Mouse (Mus musculus) ES-Bruce4 (cell line): ENCODE data around the gene Entpd1. TPM values are rescaled to one million over a fixed set of nuclear protein-coding genes. Genes with fewer than 3 reads are reported as not detected.

Experiments used
- H3K27ac ChIP-seq: 2 replicates; pipeline ENCODE4 v1.5.1; 2012; ENCODE audit warnings: low read length, inconsistent platforms; ENCODE audit not compliant: insufficient read depth
- H3K27me3 ChIP-seq: 2 replicates; pipeline ENCODE4 v1.6.1; 2012; ENCODE audit warnings: mild to moderate bottlenecking, low read length, inconsistent platforms; ENCODE audit not compliant: control insufficient read depth, poor library complexity, insufficient read depth, severe bottlenecking
- H3K36me3 ChIP-seq: 2 replicates; pipeline ENCODE4 v1.6.1; 2012; ENCODE audit warnings: inconsistent platforms, mild to moderate bottlenecking, low read length, moderate library complexity; ENCODE audit not compliant: control insufficient read depth, poor library complexity, insufficient read depth, severe bottlenecking
- H3K4me1 ChIP-seq: one replicate; pipeline ENCODE4 v1.8.1; 2011; ENCODE audit warnings: low read length; ENCODE audit not compliant: control insufficient read depth, insufficient read depth
- H3K4me3 ChIP-seq: 2 replicates; pipeline ENCODE4 v1.5.1; 2011; ENCODE audit warnings: low read depth, mild to moderate bottlenecking, low read length
- H3K9ac ChIP-seq: 2 replicates; pipeline ENCODE4 v1.6.1; 2012; ENCODE audit warnings: low read depth, mild to moderate bottlenecking, inconsistent platforms; ENCODE audit not compliant: poor library complexity, severe bottlenecking
- H3K9me3 ChIP-seq: replicated peaks from 2 replicates; pipeline ENCODE4 v1.6.1; 2012; ENCODE audit warnings: mild to moderate bottlenecking, low read length, inconsistent platforms; ENCODE audit not compliant: control insufficient read depth, poor library complexity, insufficient read depth, severe bottlenecking
- CTCF ChIP-seq: IDR thresholded peaks from one replicate; pipeline ENCODE4 v1.8.1; 2011; ENCODE audit warnings: low read depth, low read length
- EP300 ChIP-seq: IDR thresholded peaks from 2 replicates; pipeline ENCODE4 v1.6.1; 2011; ENCODE audit warnings: low read depth, low read length; ENCODE audit not compliant: insufficient read depth
- POLR2A ChIP-seq: IDR thresholded peaks from one replicate; pipeline ENCODE4 v1.8.1; 2011; ENCODE audit warnings: low read length; ENCODE audit not compliant: insufficient read depth
- polyA plus RNA-seq: library from polyadenylated mRNA; stranded (reverse); fragments of >200 nt; gene quantifications from 2 replicates; pipeline ENCODE4 v1.2.4, GENCODE M21; 2011; ENCODE audit warnings: low read depth; ENCODE audit not compliant: missing spikeins, insufficient read depth, insufficient read length

Entpd1 gene
- polyA plus RNA-seq, 1 experiment: not detected

GRCm38 (mm10) chr19:40632668-40633067 is 20.5 kb downstream of the Entpd1 start:
- H3K4me3 ChIP-seq: no peak overlapping the region

GRCm38 (mm10) chr19:40633144-40633543 is 21.0 kb downstream of the Entpd1 start:
- H3K9ac ChIP-seq: no peak overlapping the region
- no peaks in the 10 kb centered on the region for H3K9me3 ChIP-seq
- no peaks in the 10 kb centered on the region; the same call in 1 of the 2 replicates for H3K27me3 ChIP-seq
- no peak for TF ChIP-seq EP300
- no peak for TF ChIP-seq POLR2A
- no peak for TF ChIP-seq CTCF
- no peaks in the 10 kb centered on the region for H3K4me1 ChIP-seq
- no peaks in the 10 kb centered on the region for H3K36me3 ChIP-seq
- no peak overlapping the region for H3K27ac ChIP-seq
- no peak overlapping the region for H3K4me3 ChIP-seq

More at GRCm38 (mm10) chr19:40632668-40633067, 20.5 kb downstream of the Entpd1 start:
- Histone ChIP-seq H3K9ac (no peak overlapping the region), H3K36me3 (no peaks in the 10 kb centered on the region), H3K27me3 (no peaks in the 10 kb centered on the region; the same call in 1 of the 2 replicates), H3K27ac (no peak overlapping the region), H3K4me1 (no peaks in the 10 kb centered on the region), H3K9me3 (no peaks in the 10 kb centered on the region)
- TF ChIP-seq EP300: no peak

- TF ChIP-seq POLR2A: no peak
- H3K4me3 ChIP-seq: no peak overlapping the region
- H3K27me3 ChIP-seq: no peaks in the 10 kb centered on the region
- H3K36me3 ChIP-seq: no peaks in the 10 kb centered on the region
- no peak overlapping the region for H3K27ac ChIP-seq
- no peaks in the 10 kb centered on the region for H3K9me3 ChIP-seq
- H3K4me1 ChIP-seq: no peaks in the 10 kb centered on the region
- H3K9ac ChIP-seq: no peak overlapping the region
Measured at GRCm38 (mm10) chr19:40637091-40637490, 24.9 kb downstream of the Entpd1 start.

GRCm38 (mm10) chr19:40637601-40638000 is 25.4 kb downstream of the Entpd1 start:
- H3K4me1 ChIP-seq: no peaks in the 10 kb centered on the region
- no peaks in the 10 kb centered on the region for H3K9me3 ChIP-seq
- H3K27me3 ChIP-seq: no peaks in the 10 kb centered on the region
- H3K27ac ChIP-seq: no peak overlapping the region
- no peak overlapping the region for H3K4me3 ChIP-seq
- TF ChIP-seq EP300: no peak
- TF ChIP-seq POLR2A: no peak
- TF ChIP-seq CTCF: no peak
- H3K36me3 ChIP-seq: no peaks in the 10 kb centered on the region
- no peak overlapping the region for H3K9ac ChIP-seq

GRCm38 (mm10) chr19:40638582-40638981 is 26.4 kb downstream of the Entpd1 start:
- H3K4me3 ChIP-seq: no peak overlapping the region
- no peaks in the 10 kb centered on the region for H3K4me1 ChIP-seq
- no peaks in the 10 kb centered on the region for H3K36me3 ChIP-seq
- no peak overlapping the region for H3K27ac ChIP-seq
- no peak overlapping the region for H3K9ac ChIP-seq
- no peaks in the 10 kb centered on the region for H3K27me3 ChIP-seq
- H3K9me3 ChIP-seq: no peaks in the 10 kb centered on the region
- TF ChIP-seq CTCF (no peak), POLR2A (no peak), EP300 (no peak)

- no peak overlapping the region for H3K4me3 ChIP-seq
Measured at GRCm38 (mm10) chr19:40639729-40640304, 27.7 kb downstream of the Entpd1 start.

More at GRCm38 (mm10) chr19:40639729-40640304, 27.7 kb downstream of the Entpd1 start:
- no peak for TF ChIP-seq CTCF
- no peak for TF ChIP-seq POLR2A
- TF ChIP-seq EP300: no peak
- Histone ChIP-seq H3K27me3 (no peaks in the 10 kb centered on the region), H3K27ac (no peak overlapping the region), H3K9ac (no peak overlapping the region), H3K36me3 (no peaks in the 10 kb centered on the region), H3K9me3 (no peaks in the 10 kb centered on the region), H3K4me1 (no peaks in the 10 kb centered on the region)
